ENCODE assay signal across 8 mouse cellular contexts in genomic region chr7:66955455-66955919, GRCm38 (mm10).
DNase-seq lines count a peak whose midpoint lies in the region; ATAC-seq and TF ChIP-seq lines count a peak whose summit lies in the region.

No protein-coding gene starts in this region.

- no peak for TF ChIP-seq EP300 in heart, adult 2 months (IDR thresholded peaks at IDR 0.05; ENCODE audit: insufficient read depth, low read depth, low read length)
- no peak for TF ChIP-seq EP300 in liver, postnatal 0 days (IDR thresholded peaks at IDR 0.05; ENCODE audit: low read depth)

- DNase-seq in gastrocnemius, adult 2 months, result no peak
- no peak for DNase-seq in gastrocnemius, postnatal 36 days
- DNase-seq in heart, adult 2 months, result peak; percentile 50 to 67
- no peak for DNase-seq in liver, postnatal 0 days
- no peak for DNase-seq in cerebellum, postnatal 14 days
- no peak for DNase-seq in retina, postnatal 1 day
- DNase-seq in adrenal gland, adult 18-20 months (ENCODE audit: low spot score in 2 of 2), result no peak

- no peaks in the 10 kb centered on the region for H3K79me2 ChIP-seq in heart, adult 2 months (replicated peaks; ENCODE audit: control insufficient read depth, insufficient read depth, low read length)

- H3K4me3 ChIP-seq in gastrocnemius, adult 2 months, result no peak overlapping the region
- no peak overlapping the region for H3K4me3 ChIP-seq in heart, adult 2 months
- H3K4me3 ChIP-seq in intestine, embryonic 16.5 days (ENCODE audit: low read length), result no peak overlapping the region
- H3K4me3 ChIP-seq in liver, postnatal 0 days (ENCODE audit: low read depth, low read length), result no peak overlapping the region

- 23% methylated on average over 8 of the region's 8 CpGs for WGBS in heart, adult 2 months
- WGBS in intestine, embryonic 16.5 days, result 29% methylated on average over 8 of the region's 8 CpGs
- WGBS in liver, postnatal 0 days (ENCODE audit: insufficient replicate concordance), result 53% methylated on average over 8 of the region's 8 CpGs

- no peaks in the 10 kb centered on the region for H3K27me3 ChIP-seq in heart, adult 2 months (ENCODE audit: control insufficient read depth, insufficient read depth, low read length)
- no peaks in the 10 kb centered on the region for H3K27me3 ChIP-seq in intestine, embryonic 16.5 days (replicated peaks; ENCODE audit: control insufficient read depth, insufficient read depth, low read length)
- H3K27me3 ChIP-seq in liver, postnatal 0 days (ENCODE audit: insufficient read depth, low read length), result no peaks in the 10 kb centered on the region

- H3K4me2 ChIP-seq in intestine, embryonic 16.5 days (ENCODE audit: low read depth, low read length), result no peak overlapping the region
- H3K4me2 ChIP-seq in liver, postnatal 0 days (ENCODE audit: low read depth, low read length), result no peak overlapping the region

- intact Hi-C loops in gastrocnemius, adult 2 months (cut with DNase I), result no loop called here
- intact Hi-C loops in gastrocnemius, postnatal 36 days (cut with DNase I), result no loop called here
- intact Hi-C loops in heart, adult 2 months (cut with DNase I), result loop anchor here (5.0 kb wide), 1 partner anchor 87 kb away; no protein-coding TSS in a partner anchor

- ATAC-seq in intestine, embryonic 16.5 days, result peak; percentile 59
- ATAC-seq in liver, postnatal 0 days, result peak; percentile 36

- H3K4me1 ChIP-seq in heart, adult 2 months (ENCODE audit: control insufficient read depth, insufficient read depth, low read length), result peaks cover 11% of the 10 kb centered on the region
- H3K4me1 ChIP-seq in intestine, embryonic 16.5 days (ENCODE audit: control insufficient read depth, insufficient read depth, low read length), result peaks cover 15% of the 10 kb centered on the region
- H3K4me1 ChIP-seq in liver, postnatal 0 days (ENCODE audit: insufficient read depth), result peaks cover 3% of the 10 kb centered on the region; the same call in 1 of the 2 replicates

- no peak for TF ChIP-seq POLR2A in heart, adult 2 months (IDR thresholded peaks at IDR 0.05; ENCODE audit: insufficient read depth, low read depth, low read length)

- no peaks in the 10 kb centered on the region for H3K36me3 ChIP-seq in heart, adult 2 months (ENCODE audit: control insufficient read depth, insufficient read depth, low read length)
- H3K36me3 ChIP-seq in intestine, embryonic 16.5 days (ENCODE audit: control insufficient read depth, insufficient read depth, low read length), result no peaks in the 10 kb centered on the region
- H3K36me3 ChIP-seq in liver, postnatal 0 days (replicated peaks; ENCODE audit: insufficient read depth, low read length), result no peaks in the 10 kb centered on the region

- H3K27ac ChIP-seq in gastrocnemius, adult 2 months, result peak overlapping the region; percentile 65
- H3K27ac ChIP-seq in heart, adult 2 months, result peak overlapping the region; percentile 62
- H3K27ac ChIP-seq in intestine, embryonic 16.5 days (ENCODE audit: low read length), result peak overlapping the region; percentile 75
- H3K27ac ChIP-seq in liver, postnatal 0 days (ENCODE audit: low read depth), result 0 out of 2 replicates have a peak overlapping the region, but pooled peaks have one; percentile 29

- no peak for TF ChIP-seq CTCF in gastrocnemius, adult 2 months (IDR thresholded peaks at IDR 0.05)
- peak; percentile 35 for TF ChIP-seq CTCF in heart, adult 2 months (IDR thresholded peaks at IDR 0.05)
- peak; percentile 8; the same call in 1 of the 2 replicates for TF ChIP-seq CTCF in liver, postnatal 0 days (IDR thresholded peaks at IDR 0.05; ENCODE audit: low read depth)

- no peaks in the 10 kb centered on the region for H3K9me3 ChIP-seq in intestine, embryonic 16.5 days (ENCODE audit: control insufficient read depth, low read length)
- no peaks in the 10 kb centered on the region for H3K9me3 ChIP-seq in liver, postnatal 0 days (ENCODE audit: low read length)

- no peak overlapping the region for H3K9ac ChIP-seq in heart, adult 2 months (ENCODE audit: low read depth, low read length)
- H3K9ac ChIP-seq in intestine, embryonic 16.5 days (ENCODE audit: low read depth, low read length), result peak overlapping the region; percentile 25; the same call in 1 of the 2 replicates
- no peak overlapping the region for H3K9ac ChIP-seq in liver, postnatal 0 days (replicated peaks)

Comparison
In these comparisons a context has a peak if more than half of its experiments do, and no peak if none do; other contexts are left out.
1. DNase-seq: peak in heart, adult 2 months (2 of 2); none in gastrocnemius, adult 2 months (single experiment), gastrocnemius, postnatal 36 days (0 of 2), liver, postnatal 0 days (single experiment), cerebellum, postnatal 14 days (0 of 2), retina, postnatal 1 day (single experiment) and adrenal gland, adult 18-20 months (0 of 2).
2. Peak in every context shown above with its lines, with median percentiles within 50 percentile points of each other: H3K27ac ChIP-seq.